Mouse (Mus musculus) gonadal fat pad, adult 2 months (tissue): Measurements from ENCODE around the gene Cadps. TPM values are rescaled to one million over a fixed set of nuclear protein-coding genes. Genes with fewer than 3 reads are reported as not detected.
"Not testable (repeated sequence)": the region's sequence is repeated elsewhere in the genome, so short reads cannot be mapped to it uniquely, and the experiment has no call there.

ENCODE experiments used
- DNase-seq: peaks from one replicate; pipeline ENCODE4 v3.0.0-alpha.2; 2012; ENCODE audit warnings: low read depth
- polyA plus RNA-seq: library from polyadenylated mRNA; depleted of rRNA; stranded (reverse); fragments of >200 nt; gene quantifications from 2 replicates; pipeline ENCODE4 v1.2.3, GENCODE M21; 2012

Gene Cadps
- polyA plus RNA-seq, 1 experiment = 0.42 TPM

GRCm38 (mm10) chr14:12591829-12592228, 231.1 kb downstream of the Cadps start:
- no peak for DNase-seq

DNA sequence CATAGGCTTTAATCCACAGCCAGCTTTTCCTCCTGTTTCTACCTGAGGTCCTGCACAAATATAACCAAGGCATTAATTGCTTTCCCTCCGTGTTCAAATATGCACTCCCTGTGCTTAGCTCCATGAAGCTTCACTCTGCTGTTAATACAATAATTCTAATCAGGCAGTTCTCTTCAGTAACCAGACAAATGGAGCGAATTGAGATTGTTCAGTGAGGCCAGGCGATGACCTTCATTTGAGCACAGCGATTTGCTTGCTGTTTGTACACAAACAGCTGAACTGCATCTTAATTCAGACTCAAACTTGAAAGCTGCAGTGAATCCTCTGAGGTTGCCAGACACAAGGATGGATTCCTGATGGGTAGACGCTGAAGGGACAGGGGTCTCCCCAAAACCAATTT, 239.3 kb downstream of the Cadps start:
- no peak for DNase-seq

DNA sequence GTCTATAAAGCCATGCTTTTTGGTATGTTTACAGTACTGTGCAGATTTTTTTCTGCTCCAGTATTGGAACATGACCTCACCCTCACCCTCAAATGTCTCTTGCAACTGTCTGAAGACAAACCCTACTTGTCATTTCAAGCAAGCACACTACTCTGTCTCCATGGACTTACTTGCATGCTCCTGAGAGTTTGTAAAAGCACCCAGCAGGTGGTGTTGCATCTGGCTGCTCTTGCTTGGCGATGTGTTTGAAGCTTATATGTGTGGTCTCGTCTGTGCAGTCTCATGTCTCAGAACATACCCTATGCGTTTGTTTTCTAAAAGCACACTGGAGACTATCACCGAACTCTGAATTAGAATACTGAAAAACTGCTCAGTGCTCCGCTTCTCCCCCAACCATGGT, 241.2 kb downstream of the Cadps start:
- no peak for DNase-seq

GRCm38 (mm10) chr14:12580786-12581185, 242.1 kb downstream of the Cadps start:
- no peak for DNase-seq

- DNase-seq = no peak
These were observed 244.7 kb downstream of the Cadps start for GRCm38 (mm10) chr14:12578156-12578555.

DNA sequence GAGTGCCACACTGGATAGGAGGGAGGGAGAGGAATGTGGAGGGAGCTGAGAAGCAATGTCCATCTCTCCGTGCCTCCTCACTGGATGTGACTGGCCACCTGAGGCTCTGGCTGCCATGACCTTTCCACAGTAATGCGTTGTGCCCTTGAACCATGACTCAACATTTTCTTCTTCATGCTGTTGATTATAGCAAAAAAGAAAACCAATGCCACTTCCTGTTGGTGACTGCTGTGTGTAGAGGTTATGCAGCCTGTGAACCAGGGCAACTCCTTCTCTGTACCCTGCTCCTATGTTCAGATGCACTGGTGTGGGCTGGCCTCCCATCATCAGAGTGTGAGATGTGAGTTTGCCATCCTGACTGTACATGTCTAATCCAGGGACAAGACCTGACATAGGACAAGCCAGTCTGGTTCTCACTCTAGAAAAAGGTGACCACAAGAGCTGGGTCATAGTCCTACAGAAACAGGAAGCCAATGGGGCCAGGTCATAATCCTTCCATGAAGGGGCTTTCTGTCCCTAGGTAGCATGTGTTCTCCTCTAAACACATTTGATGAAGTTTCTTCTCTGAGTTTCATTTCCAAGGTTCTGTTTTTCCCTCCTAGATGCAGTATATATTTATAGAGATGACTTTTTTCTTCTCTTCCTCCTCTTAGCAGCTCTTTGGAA, 245.3 kb downstream of the Cadps start:
- DNase-seq = no peak

DNA sequence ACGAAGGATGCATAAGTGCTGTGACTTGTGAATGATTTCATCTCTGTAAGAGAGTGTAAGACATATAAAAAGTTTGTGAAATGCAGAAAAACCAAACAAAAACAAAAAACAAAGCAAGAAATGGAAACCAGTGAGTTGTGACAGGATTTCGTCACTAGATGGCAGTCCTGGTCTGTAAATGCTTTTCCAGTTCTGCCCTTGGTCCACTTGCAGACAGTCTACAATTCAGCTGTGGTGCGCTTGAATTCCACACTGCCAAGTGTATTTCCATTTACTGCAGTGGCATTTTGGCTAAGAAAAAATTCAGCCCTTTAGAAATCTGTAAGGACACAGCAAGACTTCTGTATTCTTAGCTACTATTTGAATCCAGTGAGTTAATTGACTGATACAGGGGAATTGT, 247.8 kb downstream of the Cadps start:
- no peak for DNase-seq

GRCm38 (mm10) chr14:12574336-12574735, 248.5 kb downstream of the Cadps start:
- no peak for DNase-seq

DNA sequence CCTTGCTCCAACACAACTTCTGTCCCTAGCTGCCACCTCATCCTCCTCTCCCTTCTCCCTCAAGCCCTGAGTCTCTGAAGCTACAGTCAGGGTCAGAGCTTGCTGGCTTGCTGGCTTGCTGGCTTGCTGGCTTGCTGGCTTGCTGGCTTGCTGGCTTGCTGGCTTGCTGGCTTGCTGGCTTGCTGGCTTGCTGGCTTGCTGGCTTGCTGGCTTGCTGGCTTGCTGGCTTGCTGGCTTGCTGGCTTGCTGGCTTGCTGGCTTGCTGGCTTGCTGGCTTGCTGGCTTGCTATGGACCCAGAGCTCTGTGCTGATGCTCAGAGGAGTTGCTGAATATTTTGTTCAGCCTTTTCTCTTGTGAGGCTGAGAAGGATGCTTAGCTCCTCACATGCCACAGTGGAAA, 261.1 kb downstream of the Cadps start:
- not testable (repeated sequence) for DNase-seq

DNA sequence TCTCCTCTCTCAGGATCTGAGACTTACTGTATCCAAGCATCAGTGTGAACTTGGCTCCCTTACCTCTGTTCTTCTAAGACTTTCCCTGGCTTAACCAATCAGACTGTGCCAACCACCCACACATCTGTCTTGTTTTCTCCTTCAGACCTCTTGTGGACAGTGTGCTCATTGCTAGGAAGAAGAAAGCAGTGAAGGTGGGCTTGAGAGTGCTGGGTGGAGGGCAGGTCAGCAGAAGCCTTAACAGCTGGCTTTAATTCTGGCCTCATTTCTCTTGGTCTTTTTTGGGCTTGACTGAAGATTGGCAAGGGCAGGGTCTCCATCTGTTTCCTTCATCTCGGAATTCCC, 262.7 kb downstream of the Cadps start:
- DNase-seq = no peak

DNA sequence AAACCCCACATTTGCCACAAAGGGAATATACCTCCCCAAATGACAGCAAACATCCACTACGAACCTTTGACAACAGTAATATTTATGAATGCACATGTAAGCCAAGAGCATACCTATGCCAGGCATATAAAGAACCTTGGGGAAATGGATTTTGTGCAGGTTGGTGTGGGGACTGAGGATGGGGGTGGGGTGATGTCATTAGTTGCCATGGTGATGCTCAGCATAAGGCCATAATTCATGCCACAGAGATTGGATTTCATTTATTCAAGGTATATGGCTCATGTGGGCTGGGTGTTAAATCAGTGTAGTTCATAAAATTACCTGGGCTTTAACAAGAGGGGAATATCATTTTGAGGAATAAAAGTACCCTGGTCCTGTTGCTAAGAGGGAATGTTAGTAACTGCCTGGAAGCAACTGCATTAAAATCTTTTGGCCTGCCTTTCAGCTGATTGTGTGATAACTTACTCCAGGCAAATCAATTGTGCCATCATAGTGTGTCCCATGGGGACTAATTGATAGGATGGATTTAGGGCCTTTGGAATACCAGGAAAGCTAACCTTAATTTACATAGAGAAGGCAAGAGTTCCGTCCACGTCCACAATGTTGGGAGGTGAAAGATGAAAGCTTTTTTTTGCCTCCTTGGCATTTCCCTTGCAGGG, 263.2 kb downstream of the Cadps start:
- DNase-seq = no peak

- DNase-seq = no peak
These were observed 263.8 kb downstream of the Cadps start for GRCm38 (mm10) chr14:12558920-12559573.

- DNase-seq = no peak
These were observed 268.4 kb downstream of the Cadps start for GRCm38 (mm10) chr14:12554486-12554885.

- no peak for DNase-seq
These were observed 271.5 kb downstream of the Cadps start for GRCm38 (mm10) chr14:12551353-12551752.

GRCm38 (mm10) chr14:12550931-12551330, 271.9 kb downstream of the Cadps start:
- no peak for DNase-seq

GRCm38 (mm10) chr14:12549290-12549689, 273.6 kb downstream of the Cadps start:
- no peak for DNase-seq

DNA sequence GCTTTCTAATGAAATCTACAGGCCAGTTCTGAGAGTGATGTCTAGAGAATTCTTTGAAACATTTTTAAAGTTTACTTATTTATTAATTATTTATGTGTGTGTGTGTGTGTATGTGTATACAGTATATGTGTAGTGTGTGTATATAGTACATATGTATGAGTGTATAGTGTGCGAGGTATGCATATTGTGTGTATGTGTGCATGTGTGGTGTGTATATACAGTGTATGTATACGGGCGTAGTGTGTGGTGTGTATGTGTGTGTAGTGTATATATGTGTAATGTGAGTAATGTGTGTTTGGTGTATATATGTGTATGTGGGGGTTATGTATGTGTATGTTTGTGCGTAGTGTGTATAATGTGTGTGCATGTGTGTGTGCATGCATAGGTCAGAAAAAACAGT, 275.4 kb downstream of the Cadps start:
- no peak for DNase-seq

- no peak for DNase-seq
These were observed 281.1 kb downstream of the Cadps start for GRCm38 (mm10) chr14:12541733-12542132.

DNA sequence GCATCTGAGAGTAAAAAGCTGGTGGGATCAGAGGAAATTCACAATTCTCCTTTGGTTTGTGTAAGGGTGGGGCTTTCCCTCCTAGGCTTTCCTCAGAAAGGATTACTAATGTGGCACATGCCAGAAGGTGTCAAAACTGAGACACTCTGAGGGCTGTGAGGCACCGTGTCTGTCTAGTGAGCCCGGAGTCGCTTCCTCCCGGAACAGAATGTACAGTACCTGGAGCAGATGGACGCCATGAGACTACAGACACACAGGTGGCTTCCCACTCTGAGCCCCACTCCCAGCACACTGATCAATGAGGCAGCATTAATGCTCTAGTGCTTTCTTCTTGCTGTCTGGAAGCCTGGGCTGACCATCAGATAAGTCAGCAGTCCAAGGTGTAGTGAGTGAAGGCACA, 283.8 kb downstream of the Cadps start:
- no peak for DNase-seq

- DNase-seq = no peak
These were observed 291.8 kb downstream of the Cadps start for GRCm38 (mm10) chr14:12531101-12531500.

DNA sequence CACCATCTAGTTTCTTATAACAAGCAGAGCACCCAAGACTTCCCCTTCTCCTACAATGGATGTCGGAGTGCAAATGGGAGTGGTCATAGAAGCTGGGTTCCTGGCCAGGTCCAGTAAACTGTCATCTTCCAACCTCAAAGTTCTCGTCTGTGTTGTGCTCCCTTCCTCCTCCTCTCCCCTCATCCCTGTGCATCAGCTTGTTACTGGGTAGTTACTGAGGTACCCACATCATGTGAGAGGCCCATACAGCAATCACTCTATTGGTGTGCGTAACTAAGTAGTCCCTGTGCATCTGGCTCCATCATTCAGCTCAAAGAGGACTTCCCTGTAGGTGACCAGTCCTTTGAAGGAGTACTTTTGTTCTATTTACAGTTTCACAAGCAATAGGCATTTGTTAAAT, 292.3 kb downstream of the Cadps start:
- no peak for DNase-seq

DNA sequence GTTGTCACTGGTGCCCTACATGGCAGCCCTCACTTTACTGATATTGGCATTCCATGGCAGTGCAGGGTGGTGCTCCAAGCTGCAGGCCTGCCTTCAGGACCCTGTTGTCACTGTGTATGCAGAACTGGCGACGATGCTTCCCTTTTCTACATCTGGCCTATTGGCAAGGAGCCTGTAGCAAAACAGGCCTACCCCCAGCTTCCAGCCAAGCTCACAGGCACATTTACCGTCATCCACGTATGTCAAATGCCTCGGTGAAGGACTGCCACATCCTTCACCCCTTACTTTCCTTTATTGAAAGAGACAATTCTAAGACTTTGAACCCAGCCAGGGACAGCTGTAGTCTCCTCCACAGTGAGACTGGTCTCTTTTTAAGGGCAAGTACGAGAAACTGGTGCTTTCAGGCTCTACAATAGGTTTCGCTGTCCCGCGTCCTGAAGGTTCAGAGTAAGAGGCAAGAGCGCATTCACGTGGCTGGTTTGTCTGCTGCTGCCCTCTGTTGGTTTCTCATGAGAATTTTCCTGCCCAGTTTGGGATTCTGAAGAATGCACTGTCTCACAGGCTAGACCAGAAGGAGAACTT, 292.8 kb downstream of the Cadps start:
- no peak for DNase-seq

DNA sequence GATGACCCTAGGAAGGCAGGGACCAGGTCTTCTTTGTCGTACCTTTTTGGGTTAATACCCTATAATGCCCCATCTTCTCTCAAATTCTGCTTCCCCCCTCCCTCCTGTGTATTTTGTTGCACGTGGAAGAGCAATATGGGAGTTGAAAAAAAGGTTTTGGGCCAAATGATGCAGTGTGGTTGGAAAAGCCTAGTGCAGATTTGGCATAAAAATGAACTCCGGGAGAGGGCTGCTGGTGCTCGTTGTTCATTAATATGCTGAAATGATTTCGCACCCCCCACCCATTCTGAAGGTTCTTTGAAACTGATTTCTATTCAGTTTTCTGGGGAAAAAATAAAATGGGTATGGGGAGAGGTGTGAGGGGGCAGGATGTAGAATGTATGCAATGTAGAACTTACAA, 295.6 kb downstream of the Cadps start:
- DNase-seq = no peak
